Mouse (Mus musculus): Measurements from ENCODE around the gene Spi1. TPM values are rescaled to one million over a fixed set of nuclear protein-coding genes. Genes with fewer than 3 reads are reported as not detected.
A peak's percentile ranks its signal among the peaks of the same experiment; 100 is the strongest.

Gene Spi1
- polyA plus RNA-seq, 1 experiment, result 17.4 TPM

DNA sequence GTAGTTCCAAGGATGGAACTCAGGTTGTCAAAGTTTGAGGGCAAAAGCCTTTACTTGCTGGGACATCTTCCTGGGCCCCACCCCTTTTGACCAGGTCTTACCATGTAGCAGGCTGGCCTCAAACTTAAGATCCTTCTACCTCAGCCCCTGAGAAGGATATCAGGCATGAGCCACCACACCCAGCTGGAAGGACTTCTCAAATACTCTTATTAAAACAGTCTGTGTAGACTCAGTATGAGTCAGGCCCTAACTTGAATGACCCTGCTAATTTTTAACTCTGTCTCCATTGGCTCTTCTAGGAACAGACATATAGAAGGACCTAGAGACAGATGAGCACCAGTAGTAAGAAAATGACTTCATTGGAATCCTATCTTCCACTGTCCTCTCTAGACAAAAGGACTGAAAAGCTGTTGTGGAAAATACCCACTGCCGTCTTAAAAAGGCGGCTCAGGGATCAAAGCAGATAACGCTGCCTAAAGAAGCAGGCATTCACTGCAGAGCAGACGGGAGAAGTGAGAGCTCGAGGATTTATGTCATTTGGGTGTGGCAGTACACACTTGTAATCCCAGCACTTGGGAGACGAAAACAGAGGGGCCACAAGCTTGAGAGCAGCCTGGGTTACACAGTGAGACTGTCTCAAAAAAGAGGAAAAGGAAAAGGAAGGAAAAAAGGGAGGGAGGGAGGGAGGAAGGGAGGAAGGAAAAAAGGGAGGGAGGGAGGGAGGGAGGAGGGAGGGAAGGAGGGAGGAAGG lies 75.0 kb downstream of the Spi1 start:
- H3K36me3 ChIP-seq (ENCODE audit: control insufficient read depth, insufficient read depth, low read length), result peaks cover 4% of the 10 kb centered on the region; the same call in 1 of the 2 replicates
- H3K4me1 ChIP-seq (ENCODE audit: control insufficient read depth, insufficient read depth, low read length), result no peaks in the 10 kb centered on the region
- DNase-seq, result no peak
- H3K4me3 ChIP-seq (ENCODE audit: insufficient read depth, low read depth, low read length), result no peak overlapping the region
- WGBS, result 56% methylated on average over 6 of the region's 6 CpGs
- no peaks in the 10 kb centered on the region for H3K27me3 ChIP-seq (replicated peaks; ENCODE audit: control insufficient read depth, insufficient read depth, low read length)
- no peak for TF ChIP-seq CTCF (conservative IDR thresholded peaks at IDR 0.05; ENCODE audit: insufficient read depth, insufficient read length, low read depth, low read length)
- no peak for TF ChIP-seq POLR2A (IDR thresholded peaks at IDR 0.05; ENCODE audit: low read depth, low read length)
- H3K27ac ChIP-seq (ENCODE audit: insufficient read depth, low read depth, low read length), result no peak overlapping the region

DNA sequence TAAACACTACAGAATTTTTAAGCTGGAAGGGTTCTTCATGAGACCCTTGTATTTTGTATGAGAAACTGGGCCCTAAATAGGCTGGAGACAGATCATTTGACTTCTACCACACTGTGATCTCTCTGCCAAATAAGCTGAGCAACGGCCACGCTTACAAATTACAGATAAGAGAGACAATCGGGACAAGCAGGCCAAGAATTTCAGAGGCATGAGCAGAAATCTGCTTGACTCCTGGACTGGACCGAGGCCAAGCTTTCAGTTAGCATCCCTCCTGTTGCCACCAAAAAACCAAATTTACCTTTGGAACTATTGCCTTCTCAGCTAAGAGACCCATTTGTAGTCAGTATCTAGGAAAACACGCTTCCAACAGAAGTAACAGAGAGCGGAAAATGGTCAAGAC lies 78.4 kb downstream of the Spi1 start:
- peaks cover 4% of the 10 kb centered on the region; the same call in 1 of the 2 replicates for H3K36me3 ChIP-seq (ENCODE audit: control insufficient read depth, insufficient read depth, low read length)

DNA sequence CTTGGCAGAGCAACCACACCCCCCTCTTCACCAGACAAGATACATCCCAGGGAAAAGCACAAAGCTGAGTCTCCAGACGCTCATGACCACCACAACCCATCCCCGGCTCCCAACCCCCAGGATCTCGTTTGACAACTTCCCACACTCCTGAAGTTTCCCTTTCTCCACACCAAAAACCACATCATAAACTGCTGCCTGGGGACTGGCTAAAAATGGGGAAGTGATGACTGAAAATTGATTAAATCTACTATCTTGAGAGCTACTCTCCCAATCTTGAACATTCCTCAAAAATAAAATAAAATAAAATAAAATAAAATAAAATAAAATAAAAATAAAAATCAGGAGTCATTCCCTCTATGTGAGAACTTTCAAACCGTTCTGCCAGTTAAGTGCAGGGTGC lies 80.8 kb downstream of the Spi1 start:
- peaks cover 4% of the 10 kb centered on the region for H3K36me3 ChIP-seq (ENCODE audit: control insufficient read depth, insufficient read depth, low read length)
- H3K27ac ChIP-seq (ENCODE audit: insufficient read depth, low read depth, low read length), result no peak overlapping the region
- no peaks in the 10 kb centered on the region for H3K27me3 ChIP-seq (replicated peaks; ENCODE audit: control insufficient read depth, insufficient read depth, low read length)

More for the DNA sequence above, 78.4 kb downstream of the Spi1 start:
- no peaks in the 10 kb centered on the region for H3K4me1 ChIP-seq (ENCODE audit: control insufficient read depth, insufficient read depth, low read length)
- H3K27ac ChIP-seq (ENCODE audit: insufficient read depth, low read depth, low read length), result peak overlapping the region; percentile 70
- no peaks in the 10 kb centered on the region for H3K27me3 ChIP-seq (replicated peaks; ENCODE audit: control insufficient read depth, insufficient read depth, low read length)
- peak; percentile 33 for DNase-seq
- no peak overlapping the region for H3K4me3 ChIP-seq (ENCODE audit: insufficient read depth, low read depth, low read length)
- TF ChIP-seq POLR2A (IDR thresholded peaks at IDR 0.05; ENCODE audit: low read depth, low read length) (no peak), CTCF (conservative IDR thresholded peaks at IDR 0.05; ENCODE audit: insufficient read depth, insufficient read length, low read depth, low read length) (no peak)
- 75% methylated on average over 6 of the region's 6 CpGs for WGBS

DNA sequence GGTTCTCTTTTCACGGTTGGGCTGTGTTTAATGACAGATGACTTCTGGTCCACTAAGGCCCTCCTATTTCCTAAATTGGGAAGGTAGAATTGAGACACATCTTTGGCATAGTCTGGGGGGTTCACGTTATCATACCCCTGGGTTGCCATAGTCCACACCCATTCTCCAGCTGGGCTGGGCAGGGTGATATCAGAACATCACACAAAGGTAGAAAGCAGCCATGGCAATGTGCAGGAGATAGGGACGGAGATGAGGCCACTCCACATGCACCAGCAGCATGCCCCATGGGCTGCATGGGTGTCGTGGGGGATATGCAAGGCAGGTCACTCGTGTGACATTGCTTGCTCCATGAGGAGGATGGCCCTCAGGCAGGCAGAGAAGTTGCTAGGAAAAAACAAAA lies 81.3 kb downstream of the Spi1 start:
- Histone ChIP-seq H3K4me1 (ENCODE audit: control insufficient read depth, insufficient read depth, low read length) (no peaks in the 10 kb centered on the region), H3K27me3 (replicated peaks; ENCODE audit: control insufficient read depth, insufficient read depth, low read length) (no peaks in the 10 kb centered on the region), H3K4me3 (ENCODE audit: insufficient read depth, low read depth, low read length) (no peak overlapping the region), H3K36me3 (ENCODE audit: control insufficient read depth, insufficient read depth, low read length) (peaks cover 2% of the 10 kb centered on the region), H3K27ac (ENCODE audit: insufficient read depth, low read depth, low read length) (no peak overlapping the region)
- WGBS, result 85% methylated on average over 5 of the region's 5 CpGs
- no peak for DNase-seq
- TF ChIP-seq CTCF (conservative IDR thresholded peaks at IDR 0.05; ENCODE audit: insufficient read depth, insufficient read length, low read depth, low read length) (no peak), POLR2A (IDR thresholded peaks at IDR 0.05; ENCODE audit: low read depth, low read length) (no peak)

More for the DNA sequence above, 80.8 kb downstream of the Spi1 start:
- Histone ChIP-seq H3K4me3 (ENCODE audit: insufficient read depth, low read depth, low read length) (no peak overlapping the region), H3K4me1 (ENCODE audit: control insufficient read depth, insufficient read depth, low read length) (no peaks in the 10 kb centered on the region)
- no peak for DNase-seq
- no peak for TF ChIP-seq POLR2A (IDR thresholded peaks at IDR 0.05; ENCODE audit: low read depth, low read length)
- no peak for TF ChIP-seq CTCF (conservative IDR thresholded peaks at IDR 0.05; ENCODE audit: insufficient read depth, insufficient read length, low read depth, low read length)
- WGBS, result 84% methylated on average over 4 of the region's 4 CpGs

DNA sequence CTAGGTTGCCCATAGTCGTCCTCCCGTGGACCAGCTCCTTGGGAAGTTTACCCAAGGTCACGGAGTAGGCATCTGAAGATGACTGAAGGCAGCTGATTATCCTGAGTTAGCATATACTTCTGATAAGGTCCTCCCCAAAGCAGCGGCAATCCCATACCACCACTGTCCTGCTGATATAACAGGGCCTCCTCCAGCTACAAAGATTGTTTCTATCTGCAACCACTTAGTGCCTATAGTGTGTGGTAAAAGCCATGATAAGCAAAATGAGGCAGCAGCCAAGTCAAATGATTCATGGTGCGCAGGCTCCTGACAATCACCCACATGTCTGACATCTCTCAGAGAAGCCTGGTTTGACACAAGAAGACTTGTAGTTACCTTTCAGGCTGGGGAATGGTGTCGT lies 82.8 kb downstream of the Spi1 start:
- Histone ChIP-seq H3K4me1 (ENCODE audit: control insufficient read depth, insufficient read depth, low read length) (no peaks in the 10 kb centered on the region), H3K4me3 (ENCODE audit: insufficient read depth, low read depth, low read length) (no peak overlapping the region), H3K27ac (ENCODE audit: insufficient read depth, low read depth, low read length) (no peak overlapping the region), H3K27me3 (replicated peaks; ENCODE audit: control insufficient read depth, insufficient read depth, low read length) (no peaks in the 10 kb centered on the region), H3K36me3 (ENCODE audit: control insufficient read depth, insufficient read depth, low read length) (no peaks in the 10 kb centered on the region; the same call in none of the 2 replicates)
- no peak for DNase-seq
- WGBS, result 93% methylated on average over 6 of the region's 6 CpGs
- TF ChIP-seq POLR2A (IDR thresholded peaks at IDR 0.05; ENCODE audit: low read depth, low read length) (no peak), CTCF (conservative IDR thresholded peaks at IDR 0.05; ENCODE audit: insufficient read depth, insufficient read length, low read depth, low read length) (no peak)

Other genes with a start within 250 kb of the Spi1 start
- 109 and 144 TPM in 2 replicates for gene Mtch2, start 235.2 kb upstream of the Spi1 start, polyA plus RNA-seq (2012; rRNA removed)
- 9.9 and 11.1 TPM in 2 replicates for gene C1qtnf4, start 196.5 kb upstream of the Spi1 start, polyA plus RNA-seq (2012; rRNA removed)
- gene Kbtbd4, start 177.7 kb upstream of the Spi1 start, polyA plus RNA-seq (2012; rRNA removed), result 18.8 and 19.0 TPM in 2 replicates
- 344 and 416 TPM in 2 replicates for gene Ndufs3, start 177.6 kb upstream of the Spi1 start, polyA plus RNA-seq (2012; rRNA removed)
- 40.5 and 40.6 TPM in 2 replicates for gene Celf1, start 142.0 kb upstream of the Spi1 start, polyA plus RNA-seq (2012; rRNA removed)
- gene Rapsn, start 46.8 kb upstream of the Spi1 start, polyA plus RNA-seq (2012; rRNA removed), result 7.0 TPM in 2 replicates
- gene Psmc3, start 28.4 kb upstream of the Spi1 start, polyA plus RNA-seq (2012; rRNA removed), result 114 and 127 TPM in 2 replicates
- 87.2 and 103 TPM in 2 replicates for gene Slc39a13, start 12.0 kb upstream of the Spi1 start, polyA plus RNA-seq (2012; rRNA removed)
- 0.14 and 0.24 TPM in 2 replicates for gene Mybpc3, start 35.8 kb downstream of the Spi1 start, polyA plus RNA-seq (2012; rRNA removed)
- gene Madd, start 101.4 kb downstream of the Spi1 start, polyA plus RNA-seq (2012; rRNA removed), result 12.7 and 14.7 TPM in 2 replicates
- gene Nr1h3, start 120.4 kb downstream of the Spi1 start, polyA plus RNA-seq (2012; rRNA removed), result 92.2 and 106 TPM in 2 replicates
- gene Acp2, start 120.5 kb downstream of the Spi1 start, polyA plus RNA-seq (2012; rRNA removed), result 27.0 and 31.7 TPM in 2 replicates
- 11.5 and 11.7 TPM in 2 replicates for gene Ddb2, start 154.6 kb downstream of the Spi1 start, polyA plus RNA-seq (2012; rRNA removed)
- gene Pacsin3, start 173.6 kb downstream of the Spi1 start, polyA plus RNA-seq (2012; rRNA removed), result 30.2 and 33.3 TPM in 2 replicates
- 32.7 and 38.4 TPM in 2 replicates for gene Arfgap2, start 182.6 kb downstream of the Spi1 start, polyA plus RNA-seq (2012; rRNA removed)